Mouse (Mus musculus): Measurements from ENCODE around the gene Hmgb2. TPM values are rescaled to one million over a fixed set of nuclear protein-coding genes. Genes with fewer than 3 reads are reported as not detected.

The Hmgb2 gene
- polyA plus RNA-seq, 1 experiment from 2014 or later: 587 TPM

DNA sequence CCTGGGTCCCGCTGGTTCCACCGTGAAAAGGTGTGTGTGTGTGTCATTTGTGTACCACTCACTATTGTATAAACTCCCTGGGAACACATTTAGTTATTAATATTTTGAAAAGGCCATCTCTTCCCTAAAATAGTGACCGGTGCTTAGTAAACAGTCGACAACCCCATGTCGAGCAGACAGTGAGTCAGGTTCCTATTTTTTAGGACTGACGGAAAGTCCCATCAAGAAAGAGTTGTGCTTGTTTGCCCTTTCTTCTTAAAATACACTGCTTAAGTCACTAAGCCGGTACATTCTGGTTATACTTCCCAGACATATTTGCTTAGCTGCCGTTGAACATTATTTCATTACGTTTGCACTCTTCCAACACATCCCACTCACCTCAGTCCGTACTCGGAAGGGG, 29.2 kb downstream of the Hmgb2 start:
- Histone ChIP-seq H3K27me3 (replicated peaks; ENCODE audit: low read depth, poor library complexity, severe bottlenecking) (no peaks in the 10 kb centered on the region), H3K4me3 (no peak overlapping the region), H3K27ac (replicated peaks) (no peak overlapping the region), H3K36me3 (replicated peaks) (peaks cover 11% of the 10 kb centered on the region), H3K9me3 (no peaks in the 10 kb centered on the region), H3K4me1 (no peaks in the 10 kb centered on the region; the same call in 1 of the 2 replicates)
- WGBS: 93% methylated on average over 11 of the region's 11 CpGs
- DNase-seq (ENCODE audit: low spot score): no peak

DNA sequence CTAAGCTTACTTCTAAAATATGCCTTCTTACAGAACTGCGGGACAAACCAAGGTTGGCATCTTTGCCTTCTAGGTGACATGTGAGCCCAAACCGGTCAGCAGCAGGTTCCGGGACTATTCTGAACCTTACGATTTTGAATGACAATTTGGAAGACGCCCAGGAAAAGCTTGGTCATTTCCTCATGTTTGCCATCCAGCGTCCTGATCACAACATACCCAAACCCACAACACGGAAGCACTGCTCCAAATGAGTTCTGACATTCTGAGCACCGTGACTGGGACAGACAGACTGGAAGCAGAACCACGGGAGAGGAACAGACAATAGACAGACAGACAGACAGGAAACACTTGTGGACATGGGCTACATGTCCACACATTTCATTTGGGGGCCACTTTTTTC, 29.7 kb downstream of the Hmgb2 start:
- no peak overlapping the region for H3K4me3 ChIP-seq
- no peaks in the 10 kb centered on the region; the same call in 1 of the 2 replicates for H3K4me1 ChIP-seq
- DNase-seq (ENCODE audit: low spot score): no peak
- H3K36me3 ChIP-seq (replicated peaks): peaks cover 7% of the 10 kb centered on the region
- H3K9me3 ChIP-seq: no peaks in the 10 kb centered on the region
- H3K27me3 ChIP-seq (replicated peaks; ENCODE audit: low read depth, poor library complexity, severe bottlenecking): no peaks in the 10 kb centered on the region
- 88% methylated on average over 9 of the region's 9 CpGs for WGBS
- H3K27ac ChIP-seq (replicated peaks): no peak overlapping the region

- peaks cover 3% of the 10 kb centered on the region; the same call in 1 of the 2 replicates for H3K36me3 ChIP-seq (replicated peaks)
- DNase-seq (ENCODE audit: low spot score): no peak
- 89% methylated on average over 3 of the region's 3 CpGs for WGBS
Observed at GRCm38 (mm10) chr8:57546401-57546800, 34.7 kb downstream of the Hmgb2 start.

GRCm38 (mm10) chr8:57546834-57547233, 35.1 kb downstream of the Hmgb2 start:
- WGBS: 91% methylated on average over 3 of the region's 3 CpGs
- Histone ChIP-seq H3K4me3 (no peak overlapping the region), H3K36me3 (replicated peaks) (peaks cover 6% of the 10 kb centered on the region), H3K4me1 (peaks cover 4% of the 10 kb centered on the region), H3K27me3 (replicated peaks; ENCODE audit: low read depth, poor library complexity, severe bottlenecking) (no peaks in the 10 kb centered on the region), H3K9me3 (no peaks in the 10 kb centered on the region), H3K27ac (replicated peaks) (no peak overlapping the region)
- DNase-seq (ENCODE audit: low spot score): no peak

More at GRCm38 (mm10) chr8:57546401-57546800, 34.7 kb downstream of the Hmgb2 start:
- H3K27me3 ChIP-seq (replicated peaks; ENCODE audit: low read depth, poor library complexity, severe bottlenecking): no peaks in the 10 kb centered on the region
- H3K9me3 ChIP-seq: no peaks in the 10 kb centered on the region
- H3K4me1 ChIP-seq: peaks cover 4% of the 10 kb centered on the region
- no peak overlapping the region for H3K4me3 ChIP-seq
- H3K27ac ChIP-seq (replicated peaks): no peak overlapping the region

DNA sequence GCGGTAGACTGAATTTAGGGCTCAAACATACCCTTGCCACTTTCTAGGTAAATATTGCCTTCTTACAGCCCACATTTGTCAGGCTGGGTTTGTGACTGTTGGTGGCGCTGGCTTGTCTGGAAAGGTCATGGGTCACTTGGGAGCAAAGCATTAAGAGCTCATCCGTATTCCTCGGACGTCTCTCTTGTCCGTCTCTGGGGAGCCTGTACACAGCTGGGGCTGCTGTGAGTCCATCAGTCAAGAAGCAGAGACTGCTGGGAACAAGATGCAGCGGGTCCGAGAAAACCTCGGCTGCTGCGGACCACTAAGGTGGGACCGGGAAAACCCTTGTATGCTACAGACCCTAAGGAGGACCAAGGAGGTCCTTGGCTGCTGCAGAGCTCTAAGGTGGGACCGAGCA, 35.9 kb downstream of the Hmgb2 start:
- no peak for DNase-seq (ENCODE audit: low spot score)
- Histone ChIP-seq H3K27me3 (replicated peaks; ENCODE audit: low read depth, poor library complexity, severe bottlenecking) (no peaks in the 10 kb centered on the region), H3K4me3 (no peak overlapping the region), H3K4me1 (peaks cover 4% of the 10 kb centered on the region), H3K27ac (replicated peaks) (no peak overlapping the region), H3K9me3 (no peaks in the 10 kb centered on the region), H3K36me3 (replicated peaks) (peaks cover 4% of the 10 kb centered on the region; the same call in 1 of the 2 replicates)
- 73% methylated on average over 12 of the region's 12 CpGs for WGBS

- WGBS: 88% methylated on average over 14 of the region's 14 CpGs
- H3K36me3 ChIP-seq (replicated peaks): peaks cover 4% of the 10 kb centered on the region; the same call in 1 of the 2 replicates
- DNase-seq (ENCODE audit: low spot score): no peak
Observed at GRCm38 (mm10) chr8:57552102-57553032, 40.7 kb downstream of the Hmgb2 start.

DNA sequence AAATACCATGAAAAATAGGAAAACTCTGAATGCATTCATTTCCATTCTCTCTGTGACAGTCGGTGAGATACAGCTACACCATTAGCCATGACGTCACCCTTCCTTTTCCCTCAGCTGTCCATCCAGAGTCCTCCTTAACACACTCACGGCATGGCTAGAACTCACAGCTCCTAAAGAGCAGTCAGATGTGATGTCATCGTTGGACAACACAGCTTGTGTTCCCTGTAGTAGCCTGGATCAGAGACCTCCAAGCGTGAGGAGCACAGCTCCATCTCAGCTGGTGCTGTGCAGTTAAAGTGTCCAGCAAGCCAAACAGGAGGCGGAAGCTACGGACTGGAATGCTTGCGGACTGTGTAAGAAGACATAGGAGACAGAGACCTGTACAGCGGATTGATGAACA, 49.2 kb downstream of the Hmgb2 start:
- Histone ChIP-seq H3K36me3 (replicated peaks) (no peaks in the 10 kb centered on the region), H3K27me3 (replicated peaks; ENCODE audit: low read depth, poor library complexity, severe bottlenecking) (no peaks in the 10 kb centered on the region)

More at GRCm38 (mm10) chr8:57552102-57553032, 40.7 kb downstream of the Hmgb2 start:
- no peaks in the 10 kb centered on the region for H3K27me3 ChIP-seq (replicated peaks; ENCODE audit: low read depth, poor library complexity, severe bottlenecking)
- H3K27ac ChIP-seq (replicated peaks): no peak overlapping the region
- no peaks in the 10 kb centered on the region for H3K9me3 ChIP-seq
- peaks cover 4% of the 10 kb centered on the region; the same call in 1 of the 2 replicates for H3K4me1 ChIP-seq
- no peak overlapping the region for H3K4me3 ChIP-seq

GRCm38 (mm10) chr8:57562741-57563140, 51.0 kb downstream of the Hmgb2 start:
- H3K36me3 ChIP-seq (replicated peaks): no peaks in the 10 kb centered on the region
- DNase-seq (ENCODE audit: low spot score): no peak

More for the DNA sequence above, 49.2 kb downstream of the Hmgb2 start:
- H3K4me3 ChIP-seq: no peak overlapping the region
- no peaks in the 10 kb centered on the region for H3K4me1 ChIP-seq
- WGBS: 91% methylated on average over 9 of the region's 9 CpGs
- H3K27ac ChIP-seq (replicated peaks): no peak overlapping the region
- H3K9me3 ChIP-seq: no peaks in the 10 kb centered on the region
- DNase-seq (ENCODE audit: low spot score): no peak

DNA sequence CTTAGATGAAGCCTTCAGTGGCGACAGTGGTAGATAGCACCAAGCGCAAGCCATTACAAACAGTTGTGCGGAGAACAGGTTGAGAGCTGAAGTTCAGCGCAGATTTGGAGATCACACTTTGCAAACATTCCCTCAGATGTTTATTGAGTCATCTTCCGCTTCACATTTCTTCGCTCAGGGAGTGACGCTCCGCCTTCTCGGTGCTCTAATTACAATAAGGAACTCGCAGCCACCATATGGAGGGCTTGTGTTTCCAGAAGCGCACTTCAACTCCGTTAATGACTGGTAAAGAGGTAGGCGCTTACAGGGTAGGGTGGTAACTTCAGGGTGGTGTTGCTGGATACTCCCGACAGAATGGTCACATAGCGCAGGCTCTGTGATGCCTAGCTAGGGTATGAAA, 52.0 kb downstream of the Hmgb2 start:
- no peak overlapping the region for H3K4me3 ChIP-seq
- H3K36me3 ChIP-seq (replicated peaks): no peaks in the 10 kb centered on the region
- H3K4me1 ChIP-seq: 0 out of 2 replicates have a peak, but pooled peaks cover 2% of the 10 kb centered on the region
- no peak for DNase-seq (ENCODE audit: low spot score)
- no peaks in the 10 kb centered on the region for H3K27me3 ChIP-seq (replicated peaks; ENCODE audit: low read depth, poor library complexity, severe bottlenecking)
- no peaks in the 10 kb centered on the region for H3K9me3 ChIP-seq
- no peak overlapping the region for H3K27ac ChIP-seq (replicated peaks)
- WGBS: 94% methylated on average over 15 of the region's 15 CpGs

More at GRCm38 (mm10) chr8:57562741-57563140, 51.0 kb downstream of the Hmgb2 start:
- no peak overlapping the region for H3K4me3 ChIP-seq
- no peak overlapping the region for H3K27ac ChIP-seq (replicated peaks)
- no peaks in the 10 kb centered on the region for H3K27me3 ChIP-seq (replicated peaks; ENCODE audit: low read depth, poor library complexity, severe bottlenecking)
- H3K4me1 ChIP-seq: no peaks in the 10 kb centered on the region
- H3K9me3 ChIP-seq: no peaks in the 10 kb centered on the region
- 94% methylated on average over 3 of the region's 3 CpGs for WGBS

- H3K9me3 ChIP-seq: no peaks in the 10 kb centered on the region
- WGBS: 85% methylated on average over 6 of the region's 6 CpGs
Observed at GRCm38 (mm10) chr8:57565039-57565438, 53.3 kb downstream of the Hmgb2 start.

More at GRCm38 (mm10) chr8:57565039-57565438, 53.3 kb downstream of the Hmgb2 start:
- Histone ChIP-seq H3K36me3 (replicated peaks) (no peaks in the 10 kb centered on the region), H3K27me3 (replicated peaks; ENCODE audit: low read depth, poor library complexity, severe bottlenecking) (no peaks in the 10 kb centered on the region), H3K27ac (replicated peaks) (no peak overlapping the region), H3K4me1 (peaks cover 9% of the 10 kb centered on the region; the same call in 1 of the 2 replicates), H3K4me3 (no peak overlapping the region)
- no peak for DNase-seq (ENCODE audit: low spot score)
